Mouse (Mus musculus) effector memory CD4-positive, alpha-beta T cell, adult 5 months (primary cell): ENCODE results near the gene Fcgr4. TPM values are rescaled to one million over a fixed set of nuclear protein-coding genes. Genes with fewer than 3 reads are reported as not detected.

ENCODE experiments used
- polyA plus RNA-seq: library from polyadenylated mRNA; unstranded; fragments of 100-300 nt; shearing (Covaris generic); gene quantifications from one replicate; pipeline ENCODE4 v1.2.1, GENCODE M21; 2017

Fcgr4 gene
- not detected for polyA plus RNA-seq

GRCm38 (mm10) chr1:171018737-171019136 lies at the start of gene Fcgr4:
Gene Fcgr4 (plus strand): TSS chr1:171018920.

GRCm38 (mm10) chr1:170976447-170976846 lies 42.3 kb upstream of the Fcgr4 start, which contains the start of gene Fcgr2b:
Gene Fcgr2b (minus strand): TSS chr1:170976547.

GRCm38 (mm10) chr1:171064491-171065242 lies 45.9 kb downstream of the Fcgr4 start, which contains the start of gene Fcgr3:
Gene Fcgr3 (minus strand): TSS chr1:171064935.

Other genes starting within 250 kb of the Fcgr4 start
- gene Atf6, start 151.1 kb upstream of the Fcgr4 start, polyA plus RNA-seq: 20.3 TPM
- not detected for gene Gm26620, start 133.9 kb upstream of the Fcgr4 start, polyA plus RNA-seq
- 32.9 TPM for gene Dusp12, start 133.4 kb upstream of the Fcgr4 start, polyA plus RNA-seq
- gene Fcrlb, start 106.0 kb upstream of the Fcgr4 start, polyA plus RNA-seq: not detected
- not detected for gene Fcrla, start 91.3 kb upstream of the Fcgr4 start, polyA plus RNA-seq
- 17.0 TPM for gene Fcgr2b, start 42.4 kb upstream of the Fcgr4 start, polyA plus RNA-seq
- gene Fcgr3, start 46.0 kb downstream of the Fcgr4 start, polyA plus RNA-seq: 1.2 TPM
- gene Cfap126, start 95.0 kb downstream of the Fcgr4 start, polyA plus RNA-seq: 1.4 TPM
- gene Sdhc, start 131.7 kb downstream of the Fcgr4 start, polyA plus RNA-seq: 124 TPM
- not detected for gene Mpz, start 131.8 kb downstream of the Fcgr4 start, polyA plus RNA-seq
- gene Pcp4l1, start 177.3 kb downstream of the Fcgr4 start, polyA plus RNA-seq: not detected
- 0.24 TPM for gene Nr1i3, start 195.1 kb downstream of the Fcgr4 start, polyA plus RNA-seq
- 19.9 TPM for gene Tomm40l, start 203.6 kb downstream of the Fcgr4 start, polyA plus RNA-seq
- gene Apoa2, start 206.1 kb downstream of the Fcgr4 start, polyA plus RNA-seq: not detected
- gene Fcer1g, start 215.4 kb downstream of the Fcgr4 start, polyA plus RNA-seq: 0.96 TPM
- not detected for gene Adamts4, start 231.5 kb downstream of the Fcgr4 start, polyA plus RNA-seq
- gene Ndufs2, start 232.5 kb downstream of the Fcgr4 start, polyA plus RNA-seq: 98.0 TPM